Mouse (Mus musculus) G1E (cell line): ENCODE results near the gene Sec14l2.

Source experiments
- CTCF ChIP-seq: IDR thresholded peaks from 2 replicates; pipeline ENCODE4 v1.5.1; 2012; ENCODE audit warnings: low read depth, low read length, inconsistent platforms, mixed read lengths
- GATA1 ChIP-seq: IDR thresholded peaks from 2 replicates; pipeline ENCODE4 v1.6.1; 2012; ENCODE audit warnings: borderline replicate concordance, low read length, inconsistent platforms, mixed read lengths
- GATA2 ChIP-seq: IDR thresholded peaks from 2 replicates; pipeline ENCODE4 v1.6.1; 2012; ENCODE audit warnings: low read depth, low read length, inconsistent platforms, borderline replicate concordance

GRCm38 (mm10) chr11:4076633-4077032 lies 46.6 kb downstream of the Sec14l2 start:
- TF ChIP-seq CTCF (no peak), GATA1 (no peak), GATA2 (no peak)
